Mouse (Mus musculus) ZHBTc4 (cell line): ENCODE data around the gene Actrt3.

ENCODE experiments used
- DNase-seq: peaks from one replicate; pipeline ENCODE4 v3.0.0-alpha.2; 2011; ENCODE audit warnings: low read depth, low spot score

Actrt3 gene

GRCm38 (mm10) chr3:30599711-30600545 lies at the start of gene Actrt3:
TSS of gene Actrt3 (minus strand) at chr3:30599939.
- DNase-seq, result peak; percentile 49

GRCm38 (mm10) chr3:30648466-30648865 lies 48.7 kb upstream of the Actrt3 start:
- DNase-seq, result peak; percentile 74

GRCm38 (mm10) chr3:30647440-30648090 lies 47.8 kb upstream of the Actrt3 start, which contains the start of gene Lrrc34:
TSS of gene Lrrc34 (minus strand) at chr3:30647869.
- peak; percentile 98 for DNase-seq

DNA sequence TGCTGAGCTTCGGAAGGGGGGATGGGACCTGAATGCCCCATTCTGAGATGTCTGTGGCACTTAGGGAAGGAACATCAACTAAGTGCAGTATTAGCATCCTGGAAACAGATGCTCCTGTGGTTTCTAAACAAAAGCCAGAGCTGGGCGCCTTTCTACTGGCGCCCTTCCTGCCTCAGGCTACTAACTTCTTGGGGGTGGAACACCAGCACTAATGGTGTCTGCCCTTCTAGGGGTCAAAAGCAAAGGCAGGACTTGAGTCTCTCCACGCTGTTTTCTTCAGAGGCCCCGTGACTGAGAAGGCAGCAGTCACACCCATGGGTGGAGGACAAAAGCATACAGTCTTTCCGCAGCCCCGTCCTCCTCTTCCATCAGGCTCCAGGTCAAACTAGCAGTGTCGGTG lies 47.0 kb upstream of the Actrt3 start:
- peak; percentile 97 for DNase-seq

GRCm38 (mm10) chr3:30644207-30644606 lies 44.5 kb upstream of the Actrt3 start, which contains the start of gene Lrriq4:
TSS of gene Lrriq4 (plus strand) at chr3:30644507.
- no peak for DNase-seq

GRCm38 (mm10) chr3:30635629-30636028 lies 35.9 kb upstream of the Actrt3 start:
- peak; percentile 63 for DNase-seq

DNA sequence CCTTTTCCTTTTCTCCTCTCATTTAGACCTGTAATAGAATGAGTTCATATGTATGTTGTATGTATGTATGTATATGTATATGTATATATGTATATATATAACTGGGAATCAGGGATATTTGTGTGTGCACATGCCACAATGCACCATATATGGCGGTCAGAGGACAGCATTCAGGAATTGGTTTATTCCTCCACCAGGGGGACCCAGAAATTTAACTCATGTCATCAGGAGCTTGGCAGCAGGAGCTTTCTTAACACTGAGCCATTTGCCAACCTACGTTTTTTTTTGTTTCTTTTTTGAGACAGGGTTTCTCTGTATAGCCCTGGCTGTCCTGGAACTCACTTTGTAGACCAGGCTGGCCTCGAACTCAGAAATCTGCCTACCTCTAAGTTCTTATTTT lies 33.9 kb upstream of the Actrt3 start:
- peak; percentile 59 for DNase-seq

DNA sequence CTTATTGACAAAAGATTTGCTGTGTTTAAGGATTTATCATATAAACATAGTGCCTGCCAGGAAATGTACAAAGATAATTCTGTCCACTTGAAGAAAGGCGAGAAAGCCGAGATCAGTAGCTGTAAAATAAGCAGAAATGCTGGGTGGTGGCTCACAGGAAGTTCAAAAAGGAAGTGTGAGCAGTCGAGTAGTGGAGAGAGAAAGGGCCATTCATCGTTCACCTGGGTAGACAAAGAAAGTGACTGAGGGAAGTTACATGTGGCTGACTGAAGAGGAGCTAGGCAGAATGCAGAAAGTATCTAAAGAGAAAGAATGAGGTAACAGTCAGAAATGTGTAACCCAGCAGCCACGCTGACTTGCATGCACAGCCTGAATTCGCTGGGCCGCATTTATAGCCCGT lies 20.4 kb upstream of the Actrt3 start:
- DNase-seq, result peak; percentile 35

GRCm38 (mm10) chr3:30610930-30611329 lies 11.2 kb upstream of the Actrt3 start:
- no peak for DNase-seq

GRCm38 (mm10) chr3:30608999-30609398 lies 9.3 kb upstream of the Actrt3 start:
- no peak for DNase-seq

DNA sequence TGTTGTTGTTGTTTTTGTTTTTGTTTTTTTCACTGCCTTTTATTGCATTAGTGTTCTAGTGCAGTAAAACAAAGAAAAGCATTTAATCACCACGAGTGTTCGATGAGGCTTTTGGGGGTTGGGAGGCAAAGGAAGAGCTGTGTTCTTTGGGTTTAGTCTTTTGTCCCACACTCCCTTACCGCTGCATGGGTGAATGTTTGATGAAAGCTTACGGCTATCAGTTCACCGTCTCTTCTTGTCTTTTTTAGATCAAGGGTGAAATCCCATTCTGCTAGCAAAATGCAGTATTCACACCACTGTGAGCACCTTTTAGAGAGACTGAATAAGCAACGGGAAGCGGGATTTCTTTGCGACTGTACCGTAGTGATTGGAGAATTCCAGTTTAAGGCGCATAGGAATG lies 3.5 kb upstream of the Actrt3 start:
- DNase-seq, result no peak

DNA sequence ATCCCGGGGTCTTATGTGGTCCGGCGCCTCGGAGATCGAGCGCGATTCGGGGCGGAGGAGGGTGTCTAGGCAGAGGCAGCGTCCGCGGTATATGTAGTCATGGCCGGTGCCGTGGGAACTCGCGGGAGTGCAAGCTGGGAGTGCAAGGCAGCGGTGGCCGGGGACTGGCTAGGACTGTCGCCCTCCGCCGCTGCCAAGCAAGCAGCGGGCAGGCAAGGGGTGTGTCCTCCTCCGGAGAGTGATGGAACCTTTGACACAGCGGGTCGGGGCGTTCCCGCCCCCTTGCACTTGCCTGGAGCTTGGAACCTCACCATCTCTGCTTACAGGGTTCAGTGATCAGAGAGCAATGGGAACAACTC lies 3.0 kb upstream of the Actrt3 start:
- peak; percentile 88 for DNase-seq

- DNase-seq, result peak; percentile 98
Measured at GRCm38 (mm10) chr3:30602065-30602739, 2.5 kb upstream of the Actrt3 start, which contains the start of gene Mynn. TSS of gene Mynn (plus strand) at chr3:30602065.

DNA sequence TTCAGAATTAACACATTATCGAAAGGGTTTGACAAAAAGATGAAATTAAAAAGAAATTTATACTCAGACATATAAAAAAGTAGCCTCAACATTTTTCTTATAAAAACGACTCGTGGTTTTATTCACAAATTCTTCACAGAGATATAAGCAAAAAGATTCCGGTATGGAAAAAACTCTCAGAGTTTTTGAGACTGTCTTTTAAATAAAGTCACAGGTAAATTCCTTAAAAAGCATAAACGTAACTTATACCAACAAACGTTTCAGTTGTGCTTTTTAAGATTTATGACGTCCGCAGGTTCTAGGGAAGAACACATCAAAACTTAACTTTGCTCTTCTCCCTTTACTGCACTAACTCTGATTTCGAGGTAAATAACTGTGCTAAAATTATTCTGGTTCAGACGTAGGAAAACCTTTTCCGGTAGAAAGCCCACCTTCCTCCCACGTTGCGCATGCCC lies 1.9 kb upstream of the Actrt3 start:
- DNase-seq, result no peak

- peak; percentile 91 for DNase-seq
Measured at GRCm38 (mm10) chr3:30601175-30601574, 1.4 kb upstream of the Actrt3 start.

DNA sequence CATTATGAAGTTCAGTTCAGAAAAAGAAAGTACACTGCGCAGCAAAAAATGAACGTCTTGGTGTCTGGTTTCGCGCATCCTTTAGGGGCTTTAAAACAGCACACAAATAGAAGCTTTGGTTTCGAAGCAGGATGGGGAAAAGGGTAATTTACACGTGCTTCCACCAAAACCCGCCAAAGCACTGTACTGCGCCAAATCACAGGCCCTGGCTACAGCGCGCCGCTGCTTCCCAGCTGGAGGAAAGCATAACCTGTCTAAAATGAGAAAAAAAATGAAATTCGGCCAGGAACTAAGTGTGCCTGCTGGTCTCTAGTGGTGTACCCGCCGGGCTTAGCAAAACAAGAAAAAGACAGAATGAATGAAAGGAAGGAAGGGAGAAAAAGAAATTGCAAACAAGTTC lies 978 bp upstream of the Actrt3 start:
- no peak for DNase-seq

DNA sequence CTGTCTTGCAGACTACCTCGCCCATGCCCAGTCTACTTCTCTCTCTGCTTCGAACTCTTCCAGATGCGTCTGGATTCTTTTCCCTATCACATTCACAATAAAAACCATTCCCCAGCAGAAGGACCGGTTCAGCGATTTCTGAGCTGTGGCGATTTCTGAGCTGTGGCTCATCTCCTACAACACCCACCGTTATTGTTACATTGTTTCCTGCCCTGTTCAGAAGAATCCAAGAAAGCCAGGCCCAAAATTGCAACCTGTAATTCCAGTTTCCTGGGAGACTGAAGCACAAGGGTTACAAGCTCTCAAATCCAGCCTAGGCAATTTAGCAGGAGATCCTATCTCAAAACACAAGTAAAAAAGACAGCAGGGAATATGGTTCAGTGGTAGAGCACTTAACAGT lies 2.5 kb downstream of the Actrt3 start:
- DNase-seq, result no peak

- DNase-seq, result peak; percentile 56
Measured at GRCm38 (mm10) chr3:30595111-30595832, 4.5 kb downstream of the Actrt3 start.

GRCm38 (mm10) chr3:30593719-30594485 lies 5.8 kb downstream of the Actrt3 start:
- DNase-seq, result peak; percentile 83

DNA sequence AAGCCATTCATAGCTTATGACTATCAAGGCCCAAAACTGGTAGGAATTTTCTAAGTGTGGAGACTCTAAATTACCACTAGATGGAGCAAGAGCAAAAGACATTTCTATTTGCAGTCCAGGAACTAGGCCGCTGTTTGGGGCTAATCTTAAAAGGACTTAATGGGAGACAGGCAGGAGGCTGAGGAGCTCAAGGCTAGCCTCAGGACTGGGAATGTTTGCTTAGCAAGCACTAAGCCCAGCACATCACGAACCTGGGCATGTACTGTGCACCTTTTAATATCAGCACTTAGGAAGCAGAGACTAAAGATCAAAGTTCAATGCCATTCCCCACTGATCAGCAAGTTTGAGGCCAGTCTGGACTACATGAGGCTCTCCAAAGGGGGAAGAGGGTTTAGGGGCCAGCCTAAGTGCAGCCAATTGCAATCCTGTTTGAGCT lies 7.3 kb downstream of the Actrt3 start:
- peak; percentile 84 for DNase-seq

GRCm38 (mm10) chr3:30588865-30589264 lies 10.9 kb downstream of the Actrt3 start:
- no peak for DNase-seq
